Mouse (Mus musculus) megakaryocyte, embryonic 14.5 days (primary cell): Measurements from ENCODE around the gene Tef.

Source experiments
- FLI1 ChIP-seq: IDR thresholded peaks from 2 replicates; pipeline ENCODE4 v1.6.1; 2012; ENCODE audit warnings: low read length, inconsistent platforms, mixed read lengths
- GATA1 ChIP-seq: IDR thresholded peaks from 3 replicates; pipeline ENCODE4 v1.6.1; 2012; ENCODE audit warnings: mixed read lengths, low read length, inconsistent platforms, borderline replicate concordance

GRCm38 (mm10) chr15:81832219-81832618, 30.0 kb downstream of the Tef start:
- no peak for TF ChIP-seq FLI1
- no peak for TF ChIP-seq GATA1
